Mouse (Mus musculus): ENCODE results near the gene Fam187a. TPM values are rescaled to one million over a fixed set of nuclear protein-coding genes. Genes with fewer than 3 reads are reported as not detected.

Fam187a gene
- total and polyA plus RNA-seq, 3 experiments = 0.08 TPM; not detected in 1

DNA sequence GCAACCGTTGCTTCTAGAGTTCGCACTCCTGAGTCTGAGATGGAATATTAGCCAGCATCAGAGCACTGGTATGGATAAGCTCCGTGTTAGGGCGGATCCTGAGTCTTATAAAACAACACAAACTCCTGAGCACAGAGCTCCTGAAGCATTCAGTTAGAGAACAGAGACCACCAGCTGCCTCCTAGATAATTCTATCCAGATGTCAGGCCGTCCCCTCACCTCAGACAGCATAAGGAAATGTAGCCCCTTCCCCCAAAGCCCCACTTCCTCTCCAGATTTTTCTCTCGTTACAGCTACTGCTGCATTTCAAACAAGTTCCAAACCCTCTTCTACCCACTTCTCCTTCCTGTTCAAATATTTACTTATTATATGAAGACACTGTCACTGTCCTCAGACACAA is 29.0 kb upstream of the Fam187a start:
- Histone ChIP-seq H3K27ac (ENCODE audit: control insufficient read depth, low read depth, low read length) (no peak overlapping the region), H3K27me3 (ENCODE audit: control insufficient read depth in 1 of 2, insufficient read depth in 2 of 2, low read length in 2 of 2) (no peaks in the 10 kb centered on the region), H3K36me3 (ENCODE audit: control insufficient read depth in 1 of 2, insufficient read depth in 2 of 2, low read length in 2 of 2) (peaks cover 0 to 39% of the 10 kb centered on the region in 2 experiments; a peak in 2 of 4 replicates), H3K79me2 (ENCODE audit: control insufficient read depth, insufficient read depth, low read length, poor library complexity) (no peaks in the 10 kb centered on the region), H3K9ac (ENCODE audit: control insufficient read depth, low read depth, low read length, poor library complexity, severe bottlenecking) (no peak overlapping the region), H3K4me3 (ENCODE audit: control insufficient read depth in 1 of 2, insufficient read depth in 1 of 2, low read depth in 2 of 2, low read length in 2 of 2) (no peak overlapping the region), H3K9me3 (replicated peaks; ENCODE audit: insufficient read depth, low read length) (no peaks in the 10 kb centered on the region), H3K4me1 (ENCODE audit: control insufficient read depth in 1 of 2, insufficient read depth in 2 of 2, low read length in 2 of 2) (no peaks in the 10 kb centered on the region)
- no peak for DNase-seq (ENCODE audit: low read depth, low spot score)
- TF ChIP-seq ETS1 (IDR thresholded peaks at IDR 0.05; ENCODE audit: low read depth, low read length) (no peak), USF1 (IDR thresholded peaks at IDR 0.05; ENCODE audit: low read depth, low read length) (no peak), NRF1 (IDR thresholded peaks at IDR 0.05; ENCODE audit: insufficient read depth, low read depth, low read length, poor library complexity, severe bottlenecking) (no peak), UBTF (IDR thresholded peaks at IDR 0.05; ENCODE audit: borderline replicate concordance, insufficient read depth, low read depth, low read length) (no peak), MEF2A (IDR thresholded peaks at IDR 0.05; ENCODE audit: extremely low read depth, insufficient replicate concordance, low read depth, low read length, poor library complexity, severe bottlenecking) (no peak), USF2 (IDR thresholded peaks at IDR 0.05; ENCODE audit: borderline replicate concordance in 1 of 2, insufficient read depth in 1 of 2, low read depth in 1 of 2, low read length in 2 of 2) (no peak), POLR2A (IDR thresholded peaks at IDR 0.05; ENCODE audit: control insufficient read depth in 1 of 2, insufficient read depth in 1 of 2, low read depth in 1 of 2, low read length in 2 of 2, poor library complexity in 1 of 2) (no peak), MXI1 (IDR thresholded peaks at IDR 0.05; ENCODE audit: low read depth, low read length) (no peak), CHD1 (IDR thresholded peaks at IDR 0.05; ENCODE audit: low read depth, low read length) (no peak), MYC (IDR thresholded peaks at IDR 0.05; ENCODE audit: low read depth, low read length) (no peak), RCOR1 (IDR thresholded peaks at IDR 0.05; ENCODE audit: low read depth, low read length) (no peak), MYB (IDR thresholded peaks at IDR 0.05; ENCODE audit: low read depth, low read length) (no peak), EP300 (IDR thresholded peaks at IDR 0.05; ENCODE audit: low read depth in 1 of 2, low read length in 2 of 2) (no peak), JUND (IDR thresholded peaks at IDR 0.05; ENCODE audit: low read depth, low read length) (no peak), MAFK (IDR thresholded peaks at IDR 0.05; ENCODE audit: borderline replicate concordance, low read depth, low read length) (no peak)

DNA sequence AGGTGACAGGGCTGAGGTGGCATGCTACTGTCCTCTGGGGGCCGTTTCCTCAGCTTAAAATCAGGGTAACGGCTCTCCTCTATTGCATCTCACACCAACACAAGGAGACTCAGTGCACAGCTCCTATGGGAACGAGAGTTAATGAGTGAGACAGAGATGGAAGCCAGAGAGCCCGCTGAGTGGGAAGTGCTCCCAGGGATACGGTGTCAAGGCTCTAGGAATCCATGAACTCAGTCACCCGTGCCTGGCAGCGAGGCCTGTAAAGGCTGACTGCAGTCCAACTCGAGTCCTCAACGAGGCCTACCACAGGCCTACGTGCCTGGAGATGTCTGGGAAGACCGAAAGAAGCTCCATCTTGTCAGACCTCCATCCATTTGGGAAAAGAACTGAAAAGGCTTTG is 26.0 kb upstream of the Fam187a start:
- Histone ChIP-seq H3K9me3 (replicated peaks; ENCODE audit: insufficient read depth, low read length) (no peaks in the 10 kb centered on the region), H3K9ac (ENCODE audit: control insufficient read depth, low read depth, low read length, poor library complexity, severe bottlenecking) (no peak overlapping the region), H3K79me2 (ENCODE audit: control insufficient read depth, insufficient read depth, low read length, poor library complexity) (0 out of 2 replicates have a peak, but pooled peaks cover 1% of the 10 kb centered on the region), H3K27me3 (ENCODE audit: control insufficient read depth in 1 of 2, insufficient read depth in 2 of 2, low read length in 2 of 2) (no peaks in the 10 kb centered on the region), H3K4me3 (ENCODE audit: control insufficient read depth in 1 of 2, insufficient read depth in 1 of 2, low read depth in 2 of 2, low read length in 2 of 2) (no peak overlapping the region), H3K4me1 (ENCODE audit: control insufficient read depth in 1 of 2, insufficient read depth in 2 of 2, low read length in 2 of 2) (no peaks in the 10 kb centered on the region), H3K27ac (ENCODE audit: control insufficient read depth, low read depth, low read length) (no peak overlapping the region), H3K36me3 (ENCODE audit: control insufficient read depth in 1 of 2, insufficient read depth in 2 of 2, low read length in 2 of 2) (peaks cover 0 to 41% of the 10 kb centered on the region in 2 experiments; a peak in 2 of 4 replicates)
- DNase-seq (ENCODE audit: low read depth, low spot score) = no peak
- TF ChIP-seq HCFC1 (IDR thresholded peaks at IDR 0.05; ENCODE audit: low read depth, low read length) (no peak), USF1 (IDR thresholded peaks at IDR 0.05; ENCODE audit: low read depth, low read length) (no peak), KAT2A (conservative IDR thresholded peaks at IDR 0.05; ENCODE audit: low read depth, low read length) (no peak), MYC (IDR thresholded peaks at IDR 0.05; ENCODE audit: low read depth, low read length) (no peak), CHD1 (IDR thresholded peaks at IDR 0.05; ENCODE audit: low read depth, low read length) (no peak), GATA1 (IDR thresholded peaks at IDR 0.05; ENCODE audit: low read depth, low read length) (no peak), EP300 (IDR thresholded peaks at IDR 0.05; ENCODE audit: low read depth in 1 of 2, low read length in 2 of 2) (no peak), POLR2AphosphoS2 (IDR thresholded peaks at IDR 0.05; ENCODE audit: low read length) (no peak), CHD2 (IDR thresholded peaks at IDR 0.05; ENCODE audit: low read length) (no peak), RAD21 (IDR thresholded peaks at IDR 0.05; ENCODE audit: low read depth, low read length) (no peak), ZC3H11A (IDR thresholded peaks at IDR 0.05; ENCODE audit: low read depth, low read length) (no peak), MAZ (IDR thresholded peaks at IDR 0.05; ENCODE audit: low read depth, low read length) (no peak), NELFE (IDR thresholded peaks at IDR 0.05; ENCODE audit: low read depth, low read length) (no peak), SMC3 (IDR thresholded peaks at IDR 0.05; ENCODE audit: low read depth, low read length) (no peak), TCF12 (IDR thresholded peaks at IDR 0.05; ENCODE audit: low read depth, low read length) (no peak), E2F4 (IDR thresholded peaks at IDR 0.05; ENCODE audit: borderline replicate concordance, low read depth, low read length) (no peak), ETS1 (IDR thresholded peaks at IDR 0.05; ENCODE audit: low read depth, low read length) (no peak), JUND (IDR thresholded peaks at IDR 0.05; ENCODE audit: low read depth, low read length) (no peak), MXI1 (IDR thresholded peaks at IDR 0.05; ENCODE audit: low read depth, low read length) (no peak)

Data from MEL (cell line).